21 mouse cellular contexts compared by ENCODE assay signal in the genomic region with DNA sequence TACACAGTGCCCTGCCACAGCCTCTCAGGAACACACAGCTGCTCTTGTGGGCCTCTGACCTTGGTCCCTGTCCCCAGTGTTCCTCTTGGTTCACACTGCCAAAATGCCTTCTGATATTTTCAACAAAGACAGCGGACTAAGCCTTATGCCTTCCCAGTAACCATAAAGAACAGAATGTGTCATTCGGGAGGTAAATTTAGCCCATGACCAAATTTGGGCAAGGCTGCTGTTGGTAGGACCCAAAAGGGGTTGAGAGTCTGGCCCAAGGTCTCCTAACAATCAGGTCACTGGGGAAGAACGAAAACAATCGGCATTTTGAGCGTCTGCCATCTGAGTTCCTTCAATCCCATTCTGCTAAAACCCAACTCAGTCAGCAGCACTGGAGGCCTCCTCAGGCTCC. TPM values are rescaled to one million over a fixed set of nuclear protein-coding genes. Genes with fewer than 3 reads are reported as not detected.
DNase-seq lines count a peak whose midpoint lies in the region; ATAC-seq lines count a peak whose summit lies in the region.
"Had no signal": no experiment of that assay in that cellular context is flagged by ENCODE, and none has a peak within 500 bp of the region (broad histone marks: within the 10 kb centered on the region; RNA-seq: fewer than 3 reads in every experiment).

No protein-coding gene starts in this region.

- no peaks in the 10 kb centered on the region for H3K9me3 ChIP-seq in heart, embryonic 13.5 days
- no peaks in the 10 kb centered on the region for H3K9me3 ChIP-seq in midbrain, embryonic 10.5 days (replicated peaks)
- H3K9me3 ChIP-seq in midbrain, embryonic 11.5 days (ENCODE audit: control insufficient read depth, low read length) = no peaks in the 10 kb centered on the region
- no peaks in the 10 kb centered on the region for H3K9me3 ChIP-seq in hindbrain, embryonic 15.5 days
- H3K9me3 ChIP-seq in stomach, embryonic 15.5 days = no peaks in the 10 kb centered on the region
- H3K9me3 ChIP-seq: liver, embryonic 13.5 days had no signal

- H3K27me3 ChIP-seq in heart, embryonic 13.5 days (replicated peaks) = no peaks in the 10 kb centered on the region
- peaks cover 67% of the 10 kb centered on the region for H3K27me3 ChIP-seq in midbrain, embryonic 10.5 days (ENCODE audit: low read depth, poor library complexity, severe bottlenecking)
- peaks cover 1% of the 10 kb centered on the region; the same call in 1 of the 2 replicates for H3K27me3 ChIP-seq in midbrain, embryonic 11.5 days (ENCODE audit: control insufficient read depth, insufficient read depth, low read length)
- no peaks in the 10 kb centered on the region for H3K27me3 ChIP-seq in hindbrain, embryonic 15.5 days
- H3K27me3 ChIP-seq in stomach, embryonic 15.5 days (replicated peaks) = no peaks in the 10 kb centered on the region
- H3K27me3 ChIP-seq: liver, embryonic 13.5 days had no signal

- H3K4me3 ChIP-seq in heart, embryonic 13.5 days = no peak overlapping the region
- no peak overlapping the region for H3K4me3 ChIP-seq in midbrain, embryonic 10.5 days
- no peak overlapping the region for H3K4me3 ChIP-seq in midbrain, embryonic 11.5 days (ENCODE audit: low read depth, low read length)
- no peak overlapping the region for H3K4me3 ChIP-seq in hindbrain, embryonic 15.5 days
- no peak overlapping the region for H3K4me3 ChIP-seq in stomach, embryonic 15.5 days (replicated peaks)
- H3K4me3 ChIP-seq: erythroblast, embryonic 14.5 days; liver, embryonic 13.5 days; myocyte had no signal

- H3K27ac ChIP-seq in heart, embryonic 13.5 days (replicated peaks) = peak overlapping the region; percentile 82
- H3K27ac ChIP-seq in midbrain, embryonic 10.5 days (replicated peaks) = peak overlapping the region; percentile 4; the same call in 1 of the 2 replicates
- H3K27ac ChIP-seq in midbrain, embryonic 11.5 days (ENCODE audit: low read depth, low read length) = no peak overlapping the region; the same call in 1 of the 2 replicates
- peak overlapping the region; percentile 13; the same call in 1 of the 2 replicates for H3K27ac ChIP-seq in hindbrain, embryonic 15.5 days (replicated peaks)
- H3K27ac ChIP-seq in stomach, embryonic 15.5 days = peak overlapping the region; percentile 55
- H3K27ac ChIP-seq: liver, embryonic 13.5 days had no signal

- ATAC-seq in heart, embryonic 13.5 days (ENCODE audit: extremely low read depth, insufficient number of reproducible peaks, low FRiP score, low TSS enrichment) = no peak
- ATAC-seq in midbrain, embryonic 11.5 days (ENCODE audit: low FRiP score) = no peak
- ATAC-seq in hindbrain, embryonic 15.5 days (ENCODE audit: low FRiP score, low read depth) = no peak
- ATAC-seq in stomach, embryonic 15.5 days (ENCODE audit: insufficient read depth, low FRiP score, low read depth) = no peak

- H3K9ac ChIP-seq in heart, embryonic 13.5 days = peak overlapping the region; percentile 59; the same call in 1 of the 2 replicates
- no peak overlapping the region for H3K9ac ChIP-seq in midbrain, embryonic 11.5 days (ENCODE audit: low read length)
- no peak overlapping the region for H3K9ac ChIP-seq in hindbrain, embryonic 15.5 days
- H3K9ac ChIP-seq in stomach, embryonic 15.5 days = no peak overlapping the region
- H3K9ac ChIP-seq: liver, embryonic 13.5 days had no signal

- H3K36me3 ChIP-seq in heart, embryonic 13.5 days = no peaks in the 10 kb centered on the region
- H3K36me3 ChIP-seq in midbrain, embryonic 10.5 days = peaks cover 21% of the 10 kb centered on the region
- H3K36me3 ChIP-seq in midbrain, embryonic 11.5 days (ENCODE audit: control insufficient read depth, insufficient read depth, low read length) = 0 out of 2 replicates have a peak, but pooled peaks cover 2% of the 10 kb centered on the region
- H3K36me3 ChIP-seq in hindbrain, embryonic 15.5 days = no peaks in the 10 kb centered on the region
- H3K36me3 ChIP-seq in stomach, embryonic 15.5 days = no peaks in the 10 kb centered on the region
- H3K36me3 ChIP-seq: liver, embryonic 13.5 days had no signal

- DNase-seq in heart, adult 8-10 months (ENCODE audit: low spot score) = no peak
- no peak for DNase-seq in midbrain, embryonic 10.5 days (ENCODE audit: low spot score)
- no peak for DNase-seq in midbrain, embryonic 11.5 days (ENCODE audit: low spot score, missing footprints)
- no peak for DNase-seq in natural killer cell, adult 2 months (ENCODE audit: low spot score in 2 of 2)
- DNase-seq in kidney, adult 11 months = no peak
- DNase-seq: adrenal gland, postnatal 14 days; cerebellum, adult 9-10 months; kidney, postnatal 10 days; left cerebral cortex, postnatal 4 days; liver, embryonic 13.5 days; lung, postnatal 4 days; right cerebral cortex, postnatal 4 days; thymus, postnatal 14 days had no signal

- peaks cover 18% of the 10 kb centered on the region for H3K4me1 ChIP-seq in heart, embryonic 13.5 days
- H3K4me1 ChIP-seq in midbrain, embryonic 10.5 days = peaks cover 16% of the 10 kb centered on the region
- H3K4me1 ChIP-seq in midbrain, embryonic 11.5 days (ENCODE audit: control insufficient read depth, insufficient read depth, low read length) = peaks cover 5% of the 10 kb centered on the region
- peaks cover 14% of the 10 kb centered on the region for H3K4me1 ChIP-seq in hindbrain, embryonic 15.5 days (replicated peaks)
- H3K4me1 ChIP-seq in stomach, embryonic 15.5 days = peaks cover 12% of the 10 kb centered on the region; the same call in 1 of the 2 replicates
- H3K4me1 ChIP-seq: liver, embryonic 13.5 days had no signal

- WGBS in heart, embryonic 13.5 days = 42% methylated on average over 5 of the region's 5 CpGs
- WGBS in midbrain, embryonic 10.5 days = 89% methylated on average over 5 of the region's 5 CpGs
- 86% methylated on average over 5 of the region's 5 CpGs for WGBS in midbrain, embryonic 11.5 days
- WGBS in hindbrain, embryonic 15.5 days = 84% methylated on average over 5 of the region's 5 CpGs
- WGBS in stomach, embryonic 15.5 days = 49% methylated on average over 5 of the region's 5 CpGs

- no peak overlapping the region for H3K4me2 ChIP-seq in heart, embryonic 13.5 days
- H3K4me2 ChIP-seq in midbrain, embryonic 11.5 days = no peak overlapping the region
- no peak overlapping the region for H3K4me2 ChIP-seq in hindbrain, embryonic 15.5 days
- no peak overlapping the region for H3K4me2 ChIP-seq in stomach, embryonic 15.5 days
- H3K4me2 ChIP-seq: liver, embryonic 13.5 days had no signal

RNA-seq across cellular contexts. Expression of a gene that starts 15.9 kb away (rescaled TPM):
- not detected in 2 replicates for polyA plus RNA-seq in heart, embryonic 13.5 days (2015; fragmentation: Nextera tagmentation; extraction: Ambion mirVana)
- total RNA-seq in heart, adult 8-10 months (2022) = not detected
- polyA plus RNA-seq in midbrain, embryonic 10.5 days (2016; fragmentation: Nextera tagmentation; extraction: Ambion mirVana) = not detected in 2 replicates
- not detected in 2 replicates for polyA plus RNA-seq in midbrain, embryonic 11.5 days (2014; fragmentation: Nextera tagmentation; extraction: Ambion mirVana)
- polyA plus RNA-seq in hindbrain, embryonic 15.5 days (2015; fragmentation: Nextera tagmentation; extraction: Ambion mirVana) = not detected in 2 replicates
- polyA plus RNA-seq in stomach, embryonic 15.5 days (2015; fragmentation: Nextera tagmentation; extraction: Ambion mirVana) = not detected in 2 replicates
- total RNA-seq: adrenal gland, postnatal 14 days; ES-E14; layer of hippocampus, postnatal 14 days; left cerebral cortex, postnatal 4 days had no signal
- polyA plus RNA-seq: C2C12; erythroblast, embryonic 14.5 days; liver, embryonic 13.5 days; myocyte had no signal
